Mouse (Mus musculus): ENCODE measurements around the gene Sel1l2.
"Not testable (repeated sequence)": the region's sequence is repeated elsewhere in the genome, so short reads cannot be mapped to it uniquely, and the experiment has no call there.

Sel1l2 gene

DNA sequence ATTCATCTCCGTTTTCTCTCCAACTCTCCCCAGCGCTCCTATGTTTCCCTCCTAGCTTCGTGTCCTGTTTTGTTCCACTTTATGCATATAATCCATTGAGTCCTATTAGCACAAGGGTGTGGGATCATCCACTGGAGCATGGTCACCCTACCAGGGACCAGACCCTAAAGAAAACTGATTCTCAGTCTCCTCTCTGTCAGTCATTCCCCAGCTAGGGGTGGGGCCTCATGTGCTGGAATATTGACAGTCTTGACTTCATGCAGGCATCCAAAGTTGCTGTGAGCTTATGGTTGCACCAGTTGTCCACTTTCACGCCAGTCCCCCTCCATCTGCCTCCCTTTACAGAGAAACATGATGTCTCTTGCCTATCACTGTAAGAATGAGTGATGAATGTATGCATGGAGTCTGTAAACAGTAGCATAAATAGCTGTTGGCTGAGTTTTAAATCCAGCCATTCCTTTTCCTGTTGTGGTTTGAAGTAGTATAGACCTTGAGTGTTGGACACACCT lies 174.9 kb downstream of the Sel1l2 start:
- no peak for DNase-seq (ENCODE audit: low spot score in 2 of 2)

DNA sequence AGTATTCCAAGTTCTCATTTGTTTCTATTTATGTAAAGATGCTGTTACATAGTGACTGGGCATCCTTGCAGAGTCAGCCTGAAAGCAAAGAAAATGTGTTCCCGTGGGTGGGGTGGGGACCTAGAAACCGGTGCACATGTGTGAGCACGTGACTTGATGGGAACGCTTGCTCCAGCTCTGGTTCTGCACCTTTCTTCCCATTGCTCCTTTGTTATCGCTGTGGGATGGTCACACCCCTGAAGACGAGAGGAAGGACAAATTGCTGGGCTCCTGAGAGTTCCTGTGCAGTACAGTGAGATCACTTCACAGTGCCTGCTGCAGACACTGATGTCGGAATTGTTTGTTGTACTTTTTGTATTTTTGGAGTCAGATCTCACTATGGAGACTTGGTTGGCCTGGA lies 185.8 kb downstream of the Sel1l2 start:
- DNase-seq (ENCODE audit: low spot score in 2 of 2): no peak

GRCm38 (mm10) chr2:140202573-140202972 lies 186.9 kb downstream of the Sel1l2 start:
- no peak for DNase-seq (ENCODE audit: low spot score in 2 of 2)

- no peak for DNase-seq (ENCODE audit: low spot score in 2 of 2)
Observed at GRCm38 (mm10) chr2:140200713-140201112, 188.8 kb downstream of the Sel1l2 start.

GRCm38 (mm10) chr2:140185685-140186210 lies 203.8 kb downstream of the Sel1l2 start:
- DNase-seq (ENCODE audit: low spot score in 2 of 2): not testable (repeated sequence)
